Mouse (Mus musculus): Measurements from ENCODE around the gene Dnal1. TPM values are rescaled to one million over a fixed set of nuclear protein-coding genes. Genes with fewer than 3 reads are reported as not detected.
"Not testable (repeated sequence)": the region's sequence is repeated elsewhere in the genome, so short reads cannot be mapped to it uniquely, and the experiment has no call there.

The Dnal1 gene
- 3.4 and 3.7 TPM in 2 replicates for polyA plus RNA-seq (2016; fragmentation: Nextera tagmentation; extraction: Ambion mirVana)

DNA sequence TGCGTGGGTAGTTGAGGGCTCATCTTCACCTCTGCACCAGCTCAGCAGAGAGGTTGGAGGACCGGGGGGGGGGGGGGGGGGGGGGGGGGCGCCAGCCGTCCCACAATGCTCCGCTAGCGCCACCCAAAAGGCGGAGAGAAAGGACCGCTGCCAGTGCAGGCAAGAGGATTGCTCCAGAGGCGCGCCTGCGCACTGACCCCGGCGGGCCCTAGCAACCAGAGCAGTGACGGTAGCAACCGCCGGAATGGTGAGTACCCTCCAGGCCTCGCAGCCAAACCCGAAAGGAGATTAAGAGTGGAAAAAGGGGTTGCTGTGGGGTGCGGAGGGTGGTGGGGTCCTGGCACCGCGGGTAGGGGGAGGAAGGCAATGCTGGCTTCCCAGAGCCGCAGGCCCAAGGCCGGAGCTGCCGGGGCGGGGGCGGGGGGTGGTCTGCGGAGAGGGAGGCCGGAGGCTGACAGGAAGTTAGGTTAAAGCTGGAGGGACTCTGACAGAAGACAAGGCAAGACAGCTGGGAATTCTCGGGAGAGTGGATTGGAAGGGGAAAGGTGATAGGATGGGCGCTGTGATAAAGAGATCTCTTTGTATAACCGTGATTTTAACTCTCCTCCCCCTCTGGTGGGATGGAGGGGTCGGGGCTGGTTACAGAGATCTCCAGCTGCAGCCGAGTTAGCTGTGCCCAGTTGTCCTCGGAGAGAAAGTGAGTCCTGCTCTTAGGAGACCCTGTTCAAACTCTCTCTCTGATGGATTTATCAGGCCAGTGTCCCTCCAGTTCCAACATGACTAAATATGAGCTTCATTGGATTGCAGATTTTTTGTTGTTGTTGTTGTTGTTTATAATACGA is at the start of gene Dnal1:
TSS of gene Dnal1 (plus strand) at position 214 of the 842 bp plus-strand sequence.
- H3K27me3 ChIP-seq (ENCODE audit: insufficient read depth, poor library complexity, severe bottlenecking): no peaks in the 10 kb centered on the region
- H3K9me3 ChIP-seq: no peaks in the 10 kb centered on the region
- peaks cover 11% of the 10 kb centered on the region for H3K4me1 ChIP-seq
- DNase-seq (ENCODE audit: low spot score): peak; percentile 97
- 3% methylated on average over 32 of the region's 35 CpGs for WGBS
- H3K4me3 ChIP-seq: peak within 1 kb of the TSS; percentile 94
- peak within 1 kb of the TSS; percentile 86 for H3K27ac ChIP-seq
- H3K36me3 ChIP-seq: no peaks in the 10 kb centered on the region

DNA sequence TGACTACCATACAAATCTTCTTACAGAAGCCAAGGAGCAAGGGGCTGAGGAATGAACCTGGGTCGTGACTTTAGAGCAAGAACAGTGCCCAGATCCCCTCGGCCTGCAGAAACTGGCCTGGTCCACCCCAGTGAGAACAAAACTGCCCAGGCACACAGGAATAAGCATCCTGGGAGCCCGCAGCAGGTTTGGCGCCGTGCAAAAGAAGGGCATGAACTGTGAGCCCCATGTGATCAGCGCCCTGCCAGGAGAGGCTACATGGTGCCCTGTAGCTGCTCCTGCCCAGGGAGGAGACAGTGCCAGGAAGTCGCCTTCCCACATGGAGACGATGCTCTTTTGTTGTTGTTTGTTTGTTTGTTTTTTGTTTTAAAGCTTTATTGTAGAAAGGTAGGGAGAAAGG is 49.5 kb upstream of the Dnal1 start:
- Histone ChIP-seq H3K27me3 (ENCODE audit: insufficient read depth, poor library complexity, severe bottlenecking) (peaks cover 37% of the 10 kb centered on the region), H3K4me1 (0 out of 2 replicates have a peak, but pooled peaks cover under 1% of the 10 kb centered on the region), H3K4me3 (no peak overlapping the region), H3K9me3 (no peaks in the 10 kb centered on the region), H3K27ac (no peak overlapping the region), H3K36me3 (no peaks in the 10 kb centered on the region)
- DNase-seq (ENCODE audit: low spot score): no peak
- WGBS: 69% methylated on average over 8 of the region's 8 CpGs

DNA sequence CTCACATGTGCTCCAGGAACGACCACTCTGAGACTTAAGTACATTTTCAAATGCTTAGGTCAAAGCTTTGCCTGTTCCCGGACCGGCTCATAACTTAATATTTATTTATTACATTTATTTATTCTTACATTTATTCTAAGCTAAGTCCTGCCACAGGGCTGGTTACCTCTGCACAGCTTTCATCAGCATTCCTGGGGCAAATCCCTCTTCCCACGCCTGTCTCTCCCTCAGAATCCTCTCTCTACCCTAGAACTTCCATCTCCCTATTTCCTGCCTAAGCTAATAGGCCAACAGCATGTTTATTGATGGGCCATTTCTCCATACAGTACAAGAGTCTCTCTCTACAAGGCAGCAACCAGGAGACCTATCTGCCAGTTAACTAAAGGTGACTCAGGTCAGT is 46.4 kb upstream of the Dnal1 start:
- WGBS: 74% methylated on average over 4 of the region's 4 CpGs
- no peak overlapping the region for H3K27ac ChIP-seq
- no peaks in the 10 kb centered on the region for H3K9me3 ChIP-seq
- H3K36me3 ChIP-seq: no peaks in the 10 kb centered on the region
- no peak overlapping the region for H3K4me3 ChIP-seq
- H3K4me1 ChIP-seq: 0 out of 2 replicates have a peak, but pooled peaks cover 3% of the 10 kb centered on the region
- no peak for DNase-seq (ENCODE audit: low spot score)
- H3K27me3 ChIP-seq (ENCODE audit: insufficient read depth, poor library complexity, severe bottlenecking): peaks cover 59% of the 10 kb centered on the region

DNA sequence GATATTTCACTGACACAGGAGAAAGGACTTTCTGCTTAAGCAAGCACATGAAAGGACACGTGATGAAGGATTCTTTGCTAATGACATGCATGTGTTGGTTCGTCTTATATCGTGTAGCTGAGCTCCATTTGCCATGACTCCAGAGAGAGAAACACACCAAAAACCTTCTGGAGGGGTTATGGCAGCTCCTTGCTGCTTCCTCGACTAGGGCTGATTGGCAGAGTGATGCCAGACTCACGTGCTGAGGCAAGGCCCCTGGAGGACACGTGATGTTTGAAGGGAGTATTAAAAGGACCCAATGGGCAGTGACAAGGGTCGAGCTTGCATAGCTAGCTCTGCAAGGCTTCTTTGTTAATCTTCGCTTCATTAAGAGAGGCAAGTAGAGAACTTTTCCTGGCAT is 45.9 kb upstream of the Dnal1 start:
- Histone ChIP-seq H3K4me3 (no peak overlapping the region), H3K9me3 (no peaks in the 10 kb centered on the region), H3K36me3 (no peaks in the 10 kb centered on the region), H3K4me1 (0 out of 2 replicates have a peak, but pooled peaks cover 3% of the 10 kb centered on the region), H3K27me3 (ENCODE audit: insufficient read depth, poor library complexity, severe bottlenecking) (peaks cover 59% of the 10 kb centered on the region), H3K27ac (no peak overlapping the region)
- 67% methylated on average over 8 of the region's 8 CpGs for WGBS
- DNase-seq (ENCODE audit: low spot score): no peak

DNA sequence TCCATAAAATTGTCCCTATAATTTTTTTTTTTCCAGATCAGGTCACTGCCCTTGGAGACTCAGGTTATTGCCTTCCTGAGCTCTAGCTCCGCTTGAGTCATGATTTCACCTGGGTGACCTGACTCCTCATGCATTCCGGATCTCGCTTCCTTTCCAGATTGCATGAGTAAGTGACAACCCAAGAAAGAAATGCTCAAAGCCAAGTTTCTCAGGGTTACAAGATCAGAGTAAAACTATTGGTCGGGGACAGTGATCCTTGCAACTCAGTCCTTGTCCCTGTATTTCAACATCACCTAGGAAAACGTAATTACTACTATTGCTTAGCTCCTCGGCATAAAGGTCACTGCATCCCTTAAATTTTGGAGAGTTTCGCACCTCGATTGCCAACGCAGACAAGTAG is 45.2 kb upstream of the Dnal1 start, which contains the start of gene Acot5:
TSS of gene Acot5 (plus strand) at position 340 of the 400 bp plus-strand sequence.
- H3K4me1 ChIP-seq: 0 out of 2 replicates have a peak, but pooled peaks cover 3% of the 10 kb centered on the region
- H3K27ac ChIP-seq: no peak within 1 kb of the TSS
- H3K9me3 ChIP-seq: no peaks in the 10 kb centered on the region
- H3K27me3 ChIP-seq (ENCODE audit: insufficient read depth, poor library complexity, severe bottlenecking): peaks cover 59% of the 10 kb centered on the region
- 45% methylated on average over 9 of the region's 9 CpGs for WGBS
- H3K4me3 ChIP-seq: peak within 1 kb of the TSS; percentile 56
- DNase-seq (ENCODE audit: low spot score): no peak
- H3K36me3 ChIP-seq: no peaks in the 10 kb centered on the region

DNA sequence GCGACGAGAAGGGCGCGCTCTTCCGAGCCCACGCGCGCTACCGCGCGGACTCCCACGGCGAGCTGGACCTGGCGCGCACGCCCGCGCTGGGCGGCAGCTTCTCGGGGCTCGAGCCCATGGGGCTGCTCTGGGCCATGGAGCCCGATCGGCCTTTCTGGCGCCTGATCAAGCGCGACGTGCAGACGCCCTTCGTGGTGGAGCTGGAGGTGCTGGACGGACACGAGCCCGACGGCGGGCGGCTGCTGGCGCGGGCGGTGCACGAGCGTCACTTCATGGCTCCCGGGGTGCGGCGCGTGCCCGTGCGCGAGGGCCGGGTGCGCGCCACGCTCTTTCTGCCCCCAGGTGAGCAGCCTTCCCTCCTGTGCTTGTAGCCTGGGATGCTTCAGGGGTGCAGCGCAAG is 44.6 kb upstream of the Dnal1 start:
- WGBS: 2% methylated on average over 49 of the region's 52 CpGs
- not testable (repeated sequence) for H3K36me3 ChIP-seq; H3K4me1 ChIP-seq; DNase-seq (ENCODE audit: low spot score); H3K9me3 ChIP-seq; H3K27ac ChIP-seq
- Histone ChIP-seq H3K27me3 (ENCODE audit: insufficient read depth, poor library complexity, severe bottlenecking) (peaks cover 57% of the 10 kb centered on the region), H3K4me3 (peak overlapping the region; percentile 56)

DNA sequence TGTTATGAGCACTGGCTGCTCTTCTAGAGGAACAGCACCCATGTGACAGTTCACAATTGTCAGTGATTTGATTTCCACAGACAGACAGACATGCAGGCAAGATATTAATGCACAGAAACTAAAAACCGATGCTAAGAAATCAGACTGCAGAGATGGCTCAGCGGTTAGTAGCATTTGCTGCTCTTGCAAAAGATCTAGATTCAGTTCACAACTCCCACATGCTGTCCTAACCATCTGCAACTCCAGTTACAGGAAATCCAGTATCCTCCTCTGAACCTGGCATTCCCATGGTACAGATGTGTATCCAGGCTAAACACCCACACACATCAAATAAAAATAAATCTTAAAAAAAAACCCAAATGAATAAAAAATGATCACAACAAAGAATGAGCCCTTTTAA is 42.5 kb upstream of the Dnal1 start:
- no peak for DNase-seq (ENCODE audit: low spot score)
- Histone ChIP-seq H3K9me3 (no peaks in the 10 kb centered on the region), H3K36me3 (no peaks in the 10 kb centered on the region), H3K4me3 (no peak overlapping the region), H3K27me3 (ENCODE audit: insufficient read depth, poor library complexity, severe bottlenecking) (peaks cover 50% of the 10 kb centered on the region), H3K27ac (no peak overlapping the region), H3K4me1 (0 out of 2 replicates have a peak, but pooled peaks cover 3% of the 10 kb centered on the region)
- WGBS: 90% methylated on average over 2 of the region's 2 CpGs

DNA sequence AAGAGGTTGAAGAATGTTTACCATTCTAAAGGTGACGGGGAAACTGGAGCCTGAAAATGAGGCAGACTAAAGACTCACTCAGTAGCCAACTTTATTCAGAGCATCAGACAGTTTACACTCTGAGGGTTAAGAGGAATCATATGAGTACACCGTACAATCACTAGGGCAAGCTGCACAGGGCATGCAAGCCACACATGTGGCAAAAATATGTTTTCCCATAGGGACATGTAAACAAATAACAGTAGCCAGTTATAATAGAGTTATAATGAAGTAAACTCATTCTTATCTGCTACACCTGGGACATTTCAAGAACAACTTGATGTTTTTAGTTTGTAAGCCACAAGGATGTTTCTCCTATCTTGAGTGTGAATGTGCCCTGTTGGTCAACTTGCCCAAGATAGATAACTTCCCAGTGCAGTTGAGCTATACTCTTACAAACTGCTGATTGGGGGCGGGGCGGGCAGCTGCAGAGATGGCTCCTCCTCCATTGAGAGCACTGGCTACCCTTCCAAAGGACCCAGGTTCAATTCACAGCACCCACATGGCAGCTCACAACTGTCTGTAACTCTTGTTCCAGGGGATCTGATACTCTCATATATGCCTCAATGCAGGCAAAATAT is 36.7 kb upstream of the Dnal1 start:
- no peak overlapping the region for H3K27ac ChIP-seq
- peak; percentile 38 for DNase-seq (ENCODE audit: low spot score)
- no peaks in the 10 kb centered on the region; the same call in 1 of the 2 replicates for H3K27me3 ChIP-seq (ENCODE audit: insufficient read depth, poor library complexity, severe bottlenecking)
- no peaks in the 10 kb centered on the region for H3K36me3 ChIP-seq
- no peaks in the 10 kb centered on the region for H3K9me3 ChIP-seq
- WGBS: 91% methylated on average over 4 of the region's 4 CpGs
- H3K4me3 ChIP-seq: no peak overlapping the region
- no peaks in the 10 kb centered on the region for H3K4me1 ChIP-seq

DNA sequence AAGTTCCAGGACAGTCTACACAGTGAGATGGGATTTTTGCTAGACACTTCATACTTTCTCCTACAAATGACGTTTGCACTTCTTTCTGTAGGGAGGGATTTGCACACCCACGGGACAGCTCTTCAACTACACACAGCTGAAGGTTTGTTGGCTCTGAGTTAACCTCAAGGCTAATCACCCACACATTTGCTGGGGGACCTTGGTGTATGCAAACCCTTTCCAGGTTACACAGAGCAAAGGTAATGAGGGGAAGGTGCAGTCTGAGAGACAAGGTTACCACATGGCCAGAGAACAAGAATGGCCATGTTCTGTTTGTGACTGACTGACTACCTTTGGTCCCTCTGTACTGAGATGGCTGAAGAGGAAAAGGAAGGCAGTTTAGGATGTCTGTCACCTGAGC is 30.3 kb upstream of the Dnal1 start:
- Histone ChIP-seq H3K36me3 (no peaks in the 10 kb centered on the region), H3K4me3 (no peak overlapping the region), H3K27ac (no peak overlapping the region), H3K9me3 (no peaks in the 10 kb centered on the region), H3K4me1 (no peaks in the 10 kb centered on the region), H3K27me3 (ENCODE audit: insufficient read depth, poor library complexity, severe bottlenecking) (no peaks in the 10 kb centered on the region)
- WGBS: 81% methylated on average over 2 of the region's 2 CpGs
- DNase-seq (ENCODE audit: low spot score): no peak

DNA sequence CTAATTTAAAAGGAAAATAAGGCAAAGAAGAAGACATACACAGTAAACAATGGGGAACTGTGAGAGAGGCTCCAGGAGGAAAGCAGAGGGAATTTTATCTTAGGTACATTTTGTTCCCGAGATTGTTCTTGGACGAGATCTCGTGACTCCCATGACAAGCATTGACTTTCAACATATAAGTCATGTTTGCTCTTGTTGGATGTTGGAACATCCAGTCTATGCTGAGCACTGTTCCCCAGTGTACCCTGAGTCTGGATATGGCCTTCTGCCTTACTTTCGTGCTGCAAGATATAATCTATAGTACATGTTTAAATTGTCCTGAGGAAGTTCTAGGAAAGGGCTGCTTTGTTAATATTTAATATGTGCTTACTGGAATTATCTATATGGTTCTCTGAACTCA is 29.6 kb upstream of the Dnal1 start:
- Histone ChIP-seq H3K36me3 (no peaks in the 10 kb centered on the region), H3K4me3 (no peak overlapping the region), H3K27me3 (ENCODE audit: insufficient read depth, poor library complexity, severe bottlenecking) (no peaks in the 10 kb centered on the region), H3K4me1 (no peaks in the 10 kb centered on the region), H3K27ac (no peak overlapping the region), H3K9me3 (peaks cover 6% of the 10 kb centered on the region)
- no peak for DNase-seq (ENCODE audit: low spot score)
- 73% methylated on average over 4 of the region's 4 CpGs for WGBS

DNA sequence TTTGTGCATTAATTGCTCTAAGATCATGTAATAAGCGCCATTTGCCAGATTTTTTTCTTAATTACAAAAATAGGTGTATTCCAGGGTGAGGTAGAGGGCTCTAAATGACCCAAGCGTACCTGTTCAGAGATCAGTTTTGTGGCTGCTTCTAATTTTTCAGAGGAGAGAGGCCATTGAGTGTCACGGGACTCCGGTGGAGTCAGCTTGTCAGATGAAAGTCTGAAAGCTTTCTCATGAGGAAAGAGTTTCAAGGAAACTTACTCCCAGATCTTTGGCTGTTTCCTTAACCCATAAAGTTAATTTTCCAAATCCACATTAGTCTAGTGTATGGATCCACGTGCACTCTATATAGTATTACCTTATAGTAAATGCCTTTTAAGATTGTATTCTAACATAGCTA is 19.5 kb upstream of the Dnal1 start:
- H3K27me3 ChIP-seq (ENCODE audit: insufficient read depth, poor library complexity, severe bottlenecking); H3K27ac ChIP-seq; H3K9me3 ChIP-seq; H3K36me3 ChIP-seq; DNase-seq (ENCODE audit: low spot score); H3K4me1 ChIP-seq; H3K4me3 ChIP-seq: not testable (repeated sequence)
- 82% methylated on average over 5 of the region's 5 CpGs for WGBS

DNA sequence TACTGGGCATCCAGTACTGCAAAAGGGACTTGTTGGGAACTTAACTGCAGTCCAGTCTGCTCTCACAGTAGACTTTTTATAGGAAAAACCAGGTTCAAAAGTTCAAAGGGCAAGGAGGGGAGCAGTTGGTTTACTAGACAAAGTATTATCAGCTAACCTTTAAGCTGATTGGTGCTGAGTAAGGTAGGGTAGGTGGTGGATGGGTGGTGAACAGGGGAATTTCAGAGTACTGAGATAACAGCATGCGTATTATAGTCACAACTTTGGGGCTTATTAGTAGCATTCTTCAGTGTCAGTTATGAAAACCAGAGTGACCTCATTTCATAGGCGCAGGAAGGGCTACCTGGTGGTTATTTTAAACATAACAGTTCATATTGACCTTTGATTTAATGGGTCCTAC is 14.6 kb upstream of the Dnal1 start:
- Histone ChIP-seq H3K9me3 (no peaks in the 10 kb centered on the region; the same call in 1 of the 2 replicates), H3K27me3 (ENCODE audit: insufficient read depth, poor library complexity, severe bottlenecking) (no peaks in the 10 kb centered on the region), H3K4me3 (no peak overlapping the region), H3K27ac (no peak overlapping the region), H3K4me1 (0 out of 2 replicates have a peak, but pooled peaks cover 2% of the 10 kb centered on the region), H3K36me3 (no peaks in the 10 kb centered on the region)
- 92% methylated on average over 2 of the region's 2 CpGs for WGBS
- no peak for DNase-seq (ENCODE audit: low spot score)

DNA sequence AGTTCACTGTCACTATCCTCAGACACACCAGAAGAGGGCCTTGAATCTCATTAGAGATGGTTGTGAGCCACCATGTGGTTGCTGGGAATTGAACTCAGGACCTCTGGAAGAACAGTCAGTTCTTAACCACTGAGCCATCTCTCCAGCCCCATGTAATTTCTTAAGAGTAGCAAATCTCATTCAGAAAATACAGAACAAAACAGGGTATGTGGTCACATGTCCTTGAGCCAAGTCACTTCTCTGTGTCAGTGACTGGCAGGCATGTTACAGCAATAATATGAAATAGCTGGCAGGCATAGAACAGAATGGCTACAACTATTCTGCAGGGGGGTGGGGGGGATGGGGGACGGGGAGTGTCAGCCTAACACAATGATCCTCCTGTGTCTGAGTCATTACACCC is 14.1 kb upstream of the Dnal1 start:
- 64% methylated on average over 1 of the region's 1 CpGs for WGBS
- no peaks in the 10 kb centered on the region for H3K27me3 ChIP-seq (ENCODE audit: insufficient read depth, poor library complexity, severe bottlenecking)
- 0 out of 2 replicates have a peak, but pooled peaks cover 2% of the 10 kb centered on the region for H3K4me1 ChIP-seq
- H3K27ac ChIP-seq: no peak overlapping the region
- H3K9me3 ChIP-seq: no peaks in the 10 kb centered on the region; the same call in 1 of the 2 replicates
- peak overlapping the region; percentile 64; the same call in 1 of the 2 replicates for H3K4me3 ChIP-seq
- no peak for DNase-seq (ENCODE audit: low spot score)
- H3K36me3 ChIP-seq: no peaks in the 10 kb centered on the region
